Mouse (Mus musculus): ENCODE data around the gene Spata1.

DNA sequence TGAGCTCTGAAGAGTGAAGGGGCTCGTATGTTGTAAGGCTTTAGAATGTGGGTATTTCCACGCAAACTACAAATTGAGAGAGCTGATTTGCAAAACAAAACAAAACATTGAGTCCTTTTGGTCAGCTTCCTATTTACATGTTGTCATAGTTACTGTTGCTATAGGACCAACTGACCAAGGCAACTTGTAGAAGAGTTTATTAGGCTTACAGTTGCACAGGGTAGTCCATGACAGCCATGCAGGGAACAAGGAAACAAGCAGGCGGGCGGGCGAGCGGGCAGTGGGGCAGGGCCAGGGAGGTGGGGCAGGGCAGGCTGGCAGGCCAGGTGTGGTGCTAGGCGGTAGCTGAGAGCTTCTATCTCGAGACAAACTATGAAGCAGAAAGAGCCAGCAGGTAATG lies 73.1 kb downstream of the Spata1 start:
- TF ChIP-seq POLR2A (IDR thresholded peaks at IDR 0.05; ENCODE audit: borderline replicate concordance, extremely low read depth, low read depth, low read length) (no peak), CTCF (IDR thresholded peaks at IDR 0.05; ENCODE audit: insufficient read depth, low read length) (no peak)
